Mouse (Mus musculus) skeletal muscle tissue, adult 2 months (tissue): ENCODE data around the gene Exoc8.

ENCODE experiments used
- DNase-seq: peaks from one replicate; pipeline ENCODE4 v3.0.0-alpha.2; 2012; ENCODE audit warnings: low read depth, low spot score

Gene Exoc8

GRCm38 (mm10) chr8:124897386-124898250, at the start of gene Exoc8, which contains the start of gene Sprtn:
Gene Exoc8 (minus strand): TSS chr8:124897705.
Gene Sprtn (plus strand): TSS chr8:124897886.
- DNase-seq = peak; percentile 97

- DNase-seq = no peak
These were observed 46.9 kb upstream of the Exoc8 start for GRCm38 (mm10) chr8:124944406-124944805.

GRCm38 (mm10) chr8:124943801-124944200, 46.3 kb upstream of the Exoc8 start:
- no peak for DNase-seq

GRCm38 (mm10) chr8:124937293-124937692, 39.8 kb upstream of the Exoc8 start:
- DNase-seq = peak; percentile 49

GRCm38 (mm10) chr8:124936699-124937098, 39.2 kb upstream of the Exoc8 start:
- no peak for DNase-seq

- no peak for DNase-seq
These were observed 37.6 kb upstream of the Exoc8 start for GRCm38 (mm10) chr8:124935116-124935515.

- DNase-seq = no peak
These were observed 34.9 kb upstream of the Exoc8 start for GRCm38 (mm10) chr8:124932435-124932834.

GRCm38 (mm10) chr8:124930649-124931048, 33.1 kb upstream of the Exoc8 start:
- DNase-seq = no peak

GRCm38 (mm10) chr8:124930086-124930485, 32.6 kb upstream of the Exoc8 start:
- no peak for DNase-seq

GRCm38 (mm10) chr8:124929006-124929405, 31.5 kb upstream of the Exoc8 start:
- DNase-seq = peak; percentile 70

GRCm38 (mm10) chr8:124926351-124926771, 28.9 kb upstream of the Exoc8 start:
- DNase-seq = peak; percentile 45

GRCm38 (mm10) chr8:124925544-124926266, 28.2 kb upstream of the Exoc8 start:
- DNase-seq = no peak

- peak; percentile 89 for DNase-seq
These were observed 26.6 kb upstream of the Exoc8 start for GRCm38 (mm10) chr8:124923971-124924652.

GRCm38 (mm10) chr8:124922490-124923089, 25.1 kb upstream of the Exoc8 start:
- no peak for DNase-seq

- DNase-seq = peak; percentile 57
These were observed 24.1 kb upstream of the Exoc8 start for GRCm38 (mm10) chr8:124921369-124922279.

- no peak for DNase-seq
These were observed 20.4 kb upstream of the Exoc8 start for GRCm38 (mm10) chr8:124917741-124918484.

- no peak for DNase-seq
These were observed 16.6 kb upstream of the Exoc8 start for GRCm38 (mm10) chr8:124914061-124914460.

GRCm38 (mm10) chr8:124911938-124912872, 14.7 kb upstream of the Exoc8 start:
- DNase-seq = no peak

GRCm38 (mm10) chr8:124910349-124910748, 12.8 kb upstream of the Exoc8 start:
- no peak for DNase-seq
